Mouse (Mus musculus) neural tube, embryonic 14.5 days (tissue): ENCODE data around the gene Ppp1r13l. TPM values are rescaled to one million over a fixed set of nuclear protein-coding genes. Genes with fewer than 3 reads are reported as not detected.

Experiments used
- ATAC-seq: fragments of 200-750 bp; cut with Nextera tagmentation; 2 replicates; pipeline ENCODE4 v1.8.0; 2017; ENCODE audit warnings: low read depth, mild to moderate bottlenecking, moderate TSS enrichment, moderate library complexity
- H3K27ac ChIP-seq: fragments of 300-500 bp; sonication (generic); 2 replicates; pipeline ENCODE4 v1.5.1; 2014; ENCODE audit warnings: low read depth, mild to moderate bottlenecking, control low read depth, low read length, moderate library complexity, mixed read lengths
- H3K27me3 ChIP-seq: fragments of 300-500 bp; sonication (generic); 2 replicates; pipeline ENCODE4 v1.6.1; 2014; ENCODE audit warnings: low read length; ENCODE audit not compliant: control insufficient read depth, insufficient read depth
- H3K36me3 ChIP-seq: fragments of 300-500 bp; sonication (generic); 2 replicates; pipeline ENCODE4 v1.6.1; 2014; ENCODE audit warnings: low read length, mixed read lengths; ENCODE audit not compliant: control insufficient read depth, insufficient read depth
- H3K4me1 ChIP-seq: fragments of 300-500 bp; sonication (generic); 2 replicates; pipeline ENCODE4 v1.6.1; 2014; ENCODE audit warnings: low read length; ENCODE audit not compliant: control insufficient read depth, insufficient read depth
- H3K4me2 ChIP-seq: fragments of 300-500 bp; sonication (generic); 2 replicates; pipeline ENCODE4 v1.6.1; 2014; ENCODE audit warnings: mild to moderate bottlenecking, low read depth, low read length, control low read depth
- H3K4me3 ChIP-seq: fragments of 300-500 bp; sonication (generic); 2 replicates; pipeline ENCODE4 v1.5.1; 2014; ENCODE audit warnings: low read depth, low read length, control low read depth, mixed read lengths
- H3K9ac ChIP-seq: fragments of 300-500 bp; sonication (generic); replicated peaks from 2 replicates; pipeline ENCODE4 v1.6.1; 2014; ENCODE audit warnings: low read depth, mild to moderate bottlenecking, control low read depth, low read length, mixed read lengths
- H3K9me3 ChIP-seq: fragments of 300-500 bp; sonication (generic); 2 replicates; pipeline ENCODE4 v1.6.1; 2016; ENCODE audit warnings: low read length; ENCODE audit not compliant: control insufficient read depth
- WGBS: fragments of 180-500 bp; shearing (Covaris S2); extraction: QIAGEN DNeasy Blood & Tissue Kit; methylation state at CpG from one replicate; pipeline ENCODE4 v1.1.7; 2014; 5-methylcytosine and 5-hydroxymethylcytosine counted together
- microRNA counts: library from miRNA; unstranded; fragments of <30 nt; microRNA quantifications from one replicate; lab custom pipeline; 2016
- microRNA-seq: library from miRNA; unstranded; fragments of <30 nt; microRNA quantifications from one replicate; pipeline ENCODE4, GENCODE M21; 2016
- polyA plus RNA-seq: library from polyadenylated mRNA; unstranded; fragments of >200 nt; fragmentation: Nextera tagmentation; extraction: Ambion mirVana; gene quantifications from 2 replicates; pipeline ENCODE4 v1.2.1, GENCODE M21; 2014

The Ppp1r13l gene
- polyA plus RNA-seq, 1 experiment from 2014 or later = 1.4 TPM

- Histone ChIP-seq H3K4me2 (no peak overlapping the region), H3K27me3 (no peaks in the 10 kb centered on the region), H3K27ac (no peak overlapping the region), H3K4me3 (no peak overlapping the region), H3K36me3 (peaks cover 47% of the 10 kb centered on the region), H3K9ac (no peak overlapping the region), H3K9me3 (no peaks in the 10 kb centered on the region), H3K4me1 (no peaks in the 10 kb centered on the region)
- 74% methylated on average over 6 of the region's 6 CpGs for WGBS
- no peak for ATAC-seq
Measured at GRCm38 (mm10) chr7:19426349-19426748, 66.8 kb downstream of the Ppp1r13l start.

GRCm38 (mm10) chr7:19426888-19427287 is 67.3 kb downstream of the Ppp1r13l start:
- WGBS = 90% methylated on average over 6 of the region's 6 CpGs
- H3K27ac ChIP-seq = no peak overlapping the region
- ATAC-seq = no peak
- H3K27me3 ChIP-seq = no peaks in the 10 kb centered on the region
- H3K9me3 ChIP-seq = no peaks in the 10 kb centered on the region
- H3K36me3 ChIP-seq = peaks cover 52% of the 10 kb centered on the region
- H3K4me1 ChIP-seq = no peaks in the 10 kb centered on the region
- H3K4me2 ChIP-seq = no peak overlapping the region
- H3K4me3 ChIP-seq = no peak overlapping the region
- H3K9ac ChIP-seq = no peak overlapping the region

MicroRNAs within 50 kb of the gene (microRNA counts, 519-probe panel; counts per million panel counts)
- microRNA mmu-miR-343 (lab: Ali Mortazavi, UCI) = not detected

Small RNA genes lying within 50 kb of the gene (microRNA-seq; reads per million reads assigned to microRNA genes)
- gene Mir343 = not detected

Other genes starting within 250 kb of the Ppp1r13l start
- 5.9 and 9.9 TPM in 2 replicates for gene Gm4969, start 241.4 kb upstream of the Ppp1r13l start, polyA plus RNA-seq
- gene Fbxo46, start 239.9 kb upstream of the Ppp1r13l start, polyA plus RNA-seq = 11.6 and 13.1 TPM in 2 replicates
- 18.6 and 21.2 TPM in 2 replicates for gene Qpctl, start 210.5 kb upstream of the Ppp1r13l start, polyA plus RNA-seq
- 94.1 and 110 TPM in 2 replicates for gene Snrpd2, start 210.0 kb upstream of the Ppp1r13l start, polyA plus RNA-seq
- gene Gipr, start 193.6 kb upstream of the Ppp1r13l start, polyA plus RNA-seq = 0.75 and 1.8 TPM in 2 replicates
- gene Eml2, start 183.3 kb upstream of the Ppp1r13l start, polyA plus RNA-seq = 3.5 and 4.0 TPM in 2 replicates
- gene Gpr4, start 147.2 kb upstream of the Ppp1r13l start, polyA plus RNA-seq = 2.9 and 3.4 TPM in 2 replicates
- 36.6 and 37.6 TPM in 2 replicates for gene Opa3, start 131.4 kb upstream of the Ppp1r13l start, polyA plus RNA-seq
- 17.4 and 40.9 TPM in 2 replicates for gene Vasp, start 87.9 kb upstream of the Ppp1r13l start, polyA plus RNA-seq
- 0.66 and 0.75 TPM in 2 replicates for gene Ppm1n, start 79.7 kb upstream of the Ppp1r13l start, polyA plus RNA-seq
- gene Rtn2, start 77.1 kb upstream of the Ppp1r13l start, polyA plus RNA-seq = 115 and 118 TPM in 2 replicates
- gene Fosb, start 49.7 kb upstream of the Ppp1r13l start, polyA plus RNA-seq = not detected in 2 replicates
- 90.4 and 98.9 TPM in 2 replicates for gene Ercc1, start 15.0 kb upstream of the Ppp1r13l start, polyA plus RNA-seq
- gene Cd3eap, start 266 bp upstream of the Ppp1r13l start, polyA plus RNA-seq = 19.1 and 21.5 TPM in 2 replicates
- 11.4 TPM in 2 replicates for gene Ercc2, start 22.3 kb downstream of the Ppp1r13l start, polyA plus RNA-seq
- gene Klc3, start 44.4 kb downstream of the Ppp1r13l start, polyA plus RNA-seq = 1.1 and 2.1 TPM in 2 replicates
- gene Ckm, start 45.0 kb downstream of the Ppp1r13l start, polyA plus RNA-seq = 0.63 and 2.0 TPM in 2 replicates
- 17.0 and 19.2 TPM in 2 replicates for gene Mark4, start 99.1 kb downstream of the Ppp1r13l start, polyA plus RNA-seq
- gene Exoc3l2, start 103.6 kb downstream of the Ppp1r13l start, polyA plus RNA-seq = 0.71 TPM in 2 replicates
- gene Bloc1s3, start 148.6 kb downstream of the Ppp1r13l start, polyA plus RNA-seq = 2.8 and 3.2 TPM in 2 replicates
- gene Trappc6a, start 148.6 kb downstream of the Ppp1r13l start, polyA plus RNA-seq = 31.7 and 33.8 TPM in 2 replicates
- 0.52 and 1.2 TPM in 2 replicates for gene Nkpd1, start 158.1 kb downstream of the Ppp1r13l start, polyA plus RNA-seq
- 8.1 and 15.8 TPM in 2 replicates for gene Ppp1r37, start 203.3 kb downstream of the Ppp1r13l start, polyA plus RNA-seq
- 0.13 and 0.27 TPM in 2 replicates for gene Zfp296, start 217.5 kb downstream of the Ppp1r13l start, polyA plus RNA-seq
- gene Gemin7, start 217.8 kb downstream of the Ppp1r13l start, polyA plus RNA-seq = 150 and 153 TPM in 2 replicates
- 49.7 and 51.3 TPM in 2 replicates for gene Clasrp, start 244.7 kb downstream of the Ppp1r13l start, polyA plus RNA-seq